Mouse (Mus musculus) cerebellum, adult 2 months (tissue): ENCODE results near the gene Gng10. TPM values are rescaled to one million over a fixed set of nuclear protein-coding genes. Genes with fewer than 3 reads are reported as not detected.
A peak's percentile ranks its signal among the peaks of the same experiment; 100 is the strongest.

Experiments
- DNase-seq, 2 experiments: peaks; one replicate each; pipeline ENCODE4 v3.0.0; 2021
- H3K27ac ChIP-seq: fragments of 200-500 bp; 2 replicates; pipeline ENCODE4 v1.5.1; 2012; ENCODE audit warnings: low read length, control low read depth, inconsistent platforms; ENCODE audit not compliant: insufficient read depth
- H3K27me3 ChIP-seq: fragments of 200-500 bp; 2 replicates; pipeline ENCODE4 v1.6.1; 2012; ENCODE audit warnings: inconsistent platforms, mild to moderate bottlenecking, low read length, moderate library complexity; ENCODE audit not compliant: control insufficient read depth, insufficient read depth
- H3K4me1 ChIP-seq: fragments of 200-500 bp; 2 replicates; pipeline ENCODE4 v1.6.1; 2011; ENCODE audit warnings: low read length; ENCODE audit not compliant: control insufficient read depth, insufficient read depth
- H3K4me3 ChIP-seq: fragments of 200-500 bp; replicated peaks from 2 replicates; pipeline ENCODE3; 2011; ENCODE audit warnings: mild to moderate bottlenecking, low read depth, low read length, control low read depth; ENCODE audit not compliant: insufficient read depth
- CTCF ChIP-seq: fragments of 200-500 bp; IDR thresholded peaks from 2 replicates; pipeline ENCODE4 v1.5.1; 2011; ENCODE audit warnings: low read depth, mild to moderate bottlenecking, control low read depth, low read length, moderate library complexity, borderline replicate concordance; ENCODE audit not compliant: insufficient read depth
- POLR2A ChIP-seq: fragments of 200-500 bp; IDR thresholded peaks from 2 replicates; pipeline ENCODE4 v1.6.1; 2011; ENCODE audit warnings: low read length, control low read depth, borderline replicate concordance; ENCODE audit not compliant: insufficient read depth
- WGBS: fragments of 180-500 bp; shearing (Covaris S2); methylation state at CpG from one replicate; pipeline ENCODE4 v1.1.7; 2018; 5-methylcytosine and 5-hydroxymethylcytosine counted together
- polyA plus RNA-seq: library from polyadenylated mRNA; depleted of rRNA; stranded (reverse); fragments of >200 nt; gene quantifications from 2 replicates; pipeline ENCODE4 v1.2.3, GENCODE M21; 2012; rRNA removed

Gng10 gene
- 24.5 and 26.2 TPM in 2 replicates for polyA plus RNA-seq

DNA sequence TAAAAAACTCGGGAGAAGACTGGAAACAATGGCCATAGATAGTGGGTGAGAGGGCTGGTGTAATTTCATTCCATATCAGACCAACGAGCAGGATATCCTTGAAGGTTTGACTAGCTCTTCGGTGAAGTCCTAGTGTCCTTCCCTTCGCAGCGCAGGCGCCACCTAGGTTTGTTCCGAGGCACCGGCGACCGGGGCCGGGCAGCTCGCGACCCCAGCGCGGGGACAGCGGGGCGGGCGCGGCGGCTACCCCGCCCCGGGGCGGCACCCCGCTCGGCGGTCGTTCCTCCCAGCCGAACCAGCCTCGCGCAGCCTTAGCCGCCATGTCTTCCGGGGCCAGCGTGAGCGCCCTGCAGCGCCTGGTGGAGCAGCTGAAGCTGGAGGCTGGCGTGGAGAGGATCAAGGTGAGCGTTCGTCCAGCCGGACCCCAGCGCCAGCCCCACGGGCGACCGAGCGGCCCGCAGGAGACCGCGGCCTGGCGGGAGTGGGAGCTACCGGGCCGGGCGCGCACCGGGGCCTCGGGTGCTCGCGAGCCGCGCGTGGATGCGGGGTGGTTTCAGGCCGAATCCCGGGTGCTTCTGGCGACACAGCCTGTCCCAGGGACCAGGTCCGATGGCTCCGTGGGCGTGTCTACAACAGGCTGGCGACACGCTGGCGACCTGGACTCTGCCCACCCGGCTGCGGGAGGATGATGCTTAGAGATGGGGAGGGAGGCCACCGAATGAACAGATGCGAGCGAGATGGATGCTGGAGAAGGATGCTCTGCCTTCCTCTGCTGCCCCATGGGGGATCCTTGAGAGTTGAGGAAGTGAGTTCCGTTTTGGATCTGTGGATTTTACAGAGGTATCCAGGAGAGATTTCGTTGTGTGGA lies at the start of gene Gng10:
Gene Gng10 (plus strand): TSS at position 171 of the 868 bp plus-strand sequence.
- 4% methylated on average over 76 of the region's 76 CpGs for WGBS

DNA sequence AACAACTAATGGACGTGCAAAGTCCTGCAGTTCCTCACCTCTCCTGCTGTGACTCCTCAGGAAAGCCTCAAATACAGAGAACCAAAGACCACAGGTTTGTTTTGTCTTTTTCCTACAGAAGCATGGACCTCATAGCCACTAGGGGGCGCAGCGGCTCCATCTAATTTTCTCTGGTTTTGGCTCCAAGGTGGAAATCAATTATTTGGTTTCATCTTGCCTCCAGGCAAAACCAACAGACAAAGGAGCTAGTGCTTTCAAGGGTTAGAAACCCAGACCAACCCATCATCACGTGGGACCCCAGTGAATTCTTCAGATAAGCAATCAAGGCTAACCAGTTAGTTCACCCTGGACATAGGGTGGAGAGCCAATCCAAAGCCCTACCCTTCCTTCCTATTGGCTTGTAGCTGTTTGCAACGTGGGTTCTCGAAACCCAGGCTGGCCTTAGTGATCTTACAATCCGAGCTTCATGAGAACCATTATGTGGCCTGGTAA lies 49.7 kb upstream of the Gng10 start:
- Histone ChIP-seq H3K27ac (no peak overlapping the region), H3K4me3 (no peak overlapping the region), H3K27me3 (no peaks in the 10 kb centered on the region; the same call in none of the 2 replicates), H3K4me1 (no peaks in the 10 kb centered on the region; the same call in 1 of the 2 replicates)
- no peak for TF ChIP-seq POLR2A
- peak; percentile 62 for TF ChIP-seq CTCF
- peak; percentile 50 to 72 for DNase-seq
- WGBS = 16% methylated on average over 7 of the region's 7 CpGs

More for the DNA sequence above, at the start of gene Gng10:
- Histone ChIP-seq H3K4me3 (peak within 1 kb of the TSS; percentile 73), H3K27me3 (no peaks in the 10 kb centered on the region), H3K4me1 (no peaks in the 10 kb centered on the region; the same call in 1 of the 2 replicates), H3K27ac (peak within 1 kb of the TSS; percentile 64)
- TF ChIP-seq POLR2A (no peak), CTCF (no peak)
- peak; percentile 72 to 78 for DNase-seq

DNA sequence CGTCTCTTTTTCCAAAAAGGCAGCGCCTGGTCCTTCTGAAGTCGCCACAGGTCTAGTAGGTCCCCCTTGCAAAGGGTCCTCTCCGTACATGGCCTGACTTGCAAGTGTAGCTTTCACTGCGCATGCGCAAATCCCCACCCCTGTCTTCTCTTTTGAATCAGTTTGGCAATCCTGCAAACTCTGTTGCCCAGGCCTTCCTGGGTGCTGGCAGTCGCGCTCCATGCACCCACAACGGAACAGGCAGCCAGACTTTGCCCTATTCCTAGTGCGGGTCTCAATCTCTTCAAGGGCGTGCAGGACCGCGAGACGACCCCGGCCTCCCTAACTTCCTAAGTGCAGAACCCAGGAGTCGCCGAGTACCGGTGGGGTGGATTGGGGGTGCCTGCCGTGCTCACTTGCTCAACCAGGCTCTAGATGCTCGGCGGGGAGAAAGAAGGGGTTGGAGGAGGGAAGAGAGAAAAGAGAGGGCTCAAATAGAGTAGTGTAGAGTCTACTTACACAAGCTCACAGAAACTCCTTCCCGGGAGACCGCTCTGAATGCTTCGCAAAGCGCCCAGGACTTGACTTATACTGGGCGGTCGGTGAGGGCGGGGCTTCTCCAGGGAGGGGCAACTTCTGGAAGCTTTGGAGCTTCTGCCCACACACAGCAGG lies 48.2 kb upstream of the Gng10 start, which contains the start of gene Ptgr1:
Gene Ptgr1 (minus strand): TSS at position 580 of the 651 bp plus-strand sequence.
- DNase-seq = peak; percentile 70 to 74
- Histone ChIP-seq H3K27ac (no peak within 1 kb of the TSS), H3K4me1 (no peaks in the 10 kb centered on the region; the same call in 1 of the 2 replicates), H3K4me3 (peak within 1 kb of the TSS; percentile 42), H3K27me3 (no peaks in the 10 kb centered on the region; the same call in none of the 2 replicates)
- 1% methylated on average over 28 of the region's 28 CpGs for WGBS
- no peak for TF ChIP-seq POLR2A
- TF ChIP-seq CTCF = no peak

DNA sequence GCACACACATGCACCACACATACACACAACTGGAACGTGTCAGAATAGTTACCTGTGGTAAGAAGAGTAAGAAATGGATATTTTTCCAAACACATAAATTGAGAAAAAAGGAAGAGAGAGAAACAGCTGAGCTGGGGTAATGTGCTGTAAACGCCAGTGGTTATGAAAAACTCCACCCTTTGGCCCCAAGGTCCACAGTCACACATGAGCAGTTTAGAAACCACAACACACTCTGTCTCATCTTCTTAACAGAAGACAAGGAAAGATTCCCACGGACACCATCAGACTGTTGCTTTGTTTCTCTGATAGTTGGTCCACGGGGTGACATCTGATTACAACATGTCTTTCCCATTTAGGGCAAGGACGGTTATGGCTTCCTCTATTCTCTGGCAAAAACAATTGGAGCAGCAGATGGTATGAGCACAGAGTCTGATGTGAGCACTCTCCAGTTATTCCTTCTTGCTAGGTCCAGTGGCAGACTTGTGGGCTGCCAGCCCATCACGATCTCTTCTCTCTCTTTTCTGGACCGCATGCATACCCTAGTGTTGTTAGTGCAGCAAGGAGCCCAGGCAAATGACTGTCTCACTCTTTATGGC lies 45.5 kb upstream of the Gng10 start:
- WGBS = 35% methylated on average over 7 of the region's 7 CpGs
- no peaks in the 10 kb centered on the region; the same call in none of the 2 replicates for H3K27me3 ChIP-seq
- TF ChIP-seq CTCF (no peak), POLR2A (no peak)
- no peak overlapping the region for H3K4me3 ChIP-seq
- DNase-seq = no peak
- H3K4me1 ChIP-seq = no peaks in the 10 kb centered on the region; the same call in 1 of the 2 replicates
- H3K27ac ChIP-seq = no peak overlapping the region

DNA sequence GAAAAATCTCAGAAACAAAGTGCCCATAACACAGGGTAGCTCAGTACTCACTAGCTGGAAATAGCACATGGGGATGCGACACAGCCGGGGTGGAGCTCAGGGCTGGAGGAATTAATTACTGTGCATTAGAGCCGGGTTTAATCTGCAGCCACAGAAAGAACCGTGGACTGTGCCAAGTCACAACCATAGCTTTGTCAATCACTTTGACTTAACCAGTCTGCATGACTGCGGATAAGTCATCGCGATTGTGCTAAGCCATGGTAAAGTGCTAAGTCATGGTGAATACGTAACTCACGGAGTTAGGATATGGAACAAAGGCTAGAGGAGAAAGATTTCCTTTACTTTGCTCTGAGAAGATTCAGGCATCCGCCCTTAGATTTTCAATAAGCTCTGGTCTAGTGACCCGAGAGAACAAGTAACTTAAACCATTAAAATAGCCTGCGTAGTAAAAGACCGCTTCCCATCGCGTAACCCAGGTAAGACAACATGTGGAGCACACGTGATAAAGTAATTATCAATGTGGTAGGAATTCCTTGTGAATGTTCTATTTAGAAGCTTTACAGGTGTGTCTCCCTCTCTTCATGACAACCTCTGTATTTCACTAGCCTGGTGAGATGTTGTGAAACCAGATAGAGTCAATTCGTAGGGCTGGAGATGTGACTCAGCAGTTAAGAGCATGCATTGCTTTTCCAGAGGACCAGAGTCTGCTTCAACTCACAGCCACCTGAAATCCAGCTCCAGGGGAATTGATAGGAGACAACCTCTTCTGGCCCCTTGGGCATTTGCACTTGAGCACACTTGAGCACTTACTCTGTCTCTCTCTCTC lies 44.1 kb upstream of the Gng10 start:
- Histone ChIP-seq H3K4me1 (no peaks in the 10 kb centered on the region; the same call in 1 of the 2 replicates), H3K27ac (no peak overlapping the region), H3K27me3 (no peaks in the 10 kb centered on the region; the same call in none of the 2 replicates), H3K4me3 (no peak overlapping the region)
- DNase-seq = no peak
- TF ChIP-seq CTCF (no peak), POLR2A (no peak)
- WGBS = 81% methylated on average over 17 of the region's 17 CpGs

DNA sequence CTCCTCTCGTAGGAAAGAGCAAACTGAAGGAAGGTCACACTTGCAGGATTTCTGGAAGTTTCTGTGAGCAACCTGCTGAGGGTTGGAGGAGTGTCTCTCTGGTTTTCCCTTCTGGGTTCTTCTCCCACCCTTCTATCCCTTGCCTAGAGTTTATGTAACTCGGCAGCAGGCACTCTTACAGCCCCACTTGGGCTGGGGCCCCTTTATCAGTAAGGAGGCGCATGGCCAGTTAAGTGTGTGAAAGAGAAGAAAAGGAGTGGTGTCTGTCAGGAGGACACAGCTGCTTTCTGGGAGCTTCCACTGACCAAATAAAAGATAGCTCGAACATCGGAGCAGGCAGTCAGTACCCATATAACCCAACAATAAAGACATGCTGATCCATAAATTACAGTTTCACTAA lies 42.7 kb upstream of the Gng10 start:
- H3K4me1 ChIP-seq = no peaks in the 10 kb centered on the region; the same call in 1 of the 2 replicates
- 81% methylated on average over 5 of the region's 5 CpGs for WGBS
- H3K27me3 ChIP-seq = no peaks in the 10 kb centered on the region; the same call in 1 of the 2 replicates
- TF ChIP-seq CTCF (no peak), POLR2A (no peak)
- H3K27ac ChIP-seq = no peak overlapping the region
- DNase-seq = no peak
- H3K4me3 ChIP-seq = no peak overlapping the region
